Mouse (Mus musculus) heart, embryonic 16.5 days (tissue): ENCODE results near the gene Hoxb7. TPM values are rescaled to one million over a fixed set of nuclear protein-coding genes. Genes with fewer than 3 reads are reported as not detected.
A peak's percentile ranks its signal among the peaks of the same experiment; 100 is the strongest.

Experiments
- ATAC-seq: fragments of 200-750 bp; cut with Nextera tagmentation; replicated peaks from 2 replicates; pipeline ENCODE4 v1.8.0; 2017; ENCODE audit warnings: moderate number of reproducible peaks; ENCODE audit not compliant: insufficient read depth, low FRiP score; ENCODE audit errors: extremely low read depth
- H3K27ac ChIP-seq: fragments of 300-500 bp; sonication (generic); 2 replicates; pipeline ENCODE4 v1.5.1; 2014; ENCODE audit warnings: mild to moderate bottlenecking, low read length, control low read depth, moderate library complexity
- H3K27me3 ChIP-seq: fragments of 300-500 bp; sonication (generic); 2 replicates; pipeline ENCODE4 v1.6.1; 2014; ENCODE audit warnings: low read length, mixed read lengths; ENCODE audit not compliant: control insufficient read depth, insufficient read depth
- H3K36me3 ChIP-seq: fragments of 300-500 bp; sonication (generic); 2 replicates; pipeline ENCODE4 v1.6.1; 2014; ENCODE audit not compliant: control insufficient read depth, insufficient read depth
- H3K4me1 ChIP-seq: fragments of 300-500 bp; sonication (generic); 2 replicates; pipeline ENCODE4 v1.6.1; 2014; ENCODE audit warnings: low read length, mixed read lengths; ENCODE audit not compliant: control insufficient read depth, insufficient read depth
- H3K4me2 ChIP-seq: fragments of 300-500 bp; sonication (generic); 2 replicates; pipeline ENCODE4 v1.6.1; 2014; ENCODE audit warnings: low read depth, mild to moderate bottlenecking, control low read depth, low read length
- H3K4me3 ChIP-seq: fragments of 300-500 bp; sonication (generic); 2 replicates; pipeline ENCODE4 v1.5.1; 2014; ENCODE audit warnings: mild to moderate bottlenecking, control low read depth, low read length
- H3K9ac ChIP-seq: fragments of 300-500 bp; sonication (generic); 2 replicates; pipeline ENCODE4 v1.6.1; 2014; ENCODE audit warnings: low read length, control low read depth
- H3K9me3 ChIP-seq: fragments of 300-500 bp; sonication (generic); replicated peaks from 2 replicates; pipeline ENCODE4 v1.6.1; 2016; ENCODE audit warnings: low read length; ENCODE audit not compliant: control insufficient read depth
- whole genome bisulfite sequencing: fragments of 180-500 bp; shearing (Covaris S2); extraction: QIAGEN DNeasy Blood & Tissue Kit; methylation state at CpG from one replicate; pipeline ENCODE4 v1.1.7; 2014; 5-methylcytosine and 5-hydroxymethylcytosine counted together
- polyA plus RNA-seq: library from polyadenylated mRNA; unstranded; fragments of >200 nt; fragmentation: Nextera tagmentation; extraction: Ambion mirVana; gene quantifications from 2 replicates; pipeline ENCODE4 v1.2.1, GENCODE M21; 2015

Hoxb7 gene
- polyA plus RNA-seq, 1 experiment from 2014 or later, result 0.43 TPM

DNA sequence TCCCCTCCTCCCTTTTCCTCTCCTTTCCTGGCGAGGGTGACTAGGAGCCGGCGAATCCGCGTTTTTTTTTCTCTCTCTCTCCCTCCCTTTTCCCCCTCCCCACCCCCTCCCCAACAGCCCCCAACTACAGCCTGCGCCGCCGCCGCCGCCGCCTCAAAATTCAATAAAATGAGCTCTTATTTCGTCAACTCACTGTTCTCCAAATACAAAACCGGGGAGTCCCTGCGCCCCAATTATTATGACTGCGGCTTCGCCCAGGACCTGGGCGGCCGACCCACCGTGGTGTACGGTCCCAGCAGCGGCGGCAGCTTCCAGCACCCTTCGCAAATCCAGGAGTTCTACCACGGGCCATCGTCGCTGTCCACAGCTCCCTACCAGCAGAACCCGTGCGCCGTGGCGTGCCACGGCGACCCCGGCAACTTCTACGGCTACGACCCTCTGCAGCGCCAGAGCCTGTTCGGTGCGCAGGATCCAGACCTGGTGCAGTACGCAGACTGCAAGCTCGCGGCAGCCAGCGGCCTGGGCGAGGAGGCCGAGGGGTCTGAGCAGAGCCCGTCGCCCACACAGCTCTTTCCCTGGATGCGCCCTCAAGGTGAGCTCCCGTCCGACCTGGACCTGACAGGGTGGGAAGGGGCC is 3.5 kb upstream of the Hoxb7 start:
- H3K9me3 ChIP-seq, result no peaks in the 10 kb centered on the region
- H3K9ac ChIP-seq, result no peak overlapping the region
- H3K27ac ChIP-seq, result no peak overlapping the region
- 2% methylated on average over 49 of the region's 49 CpGs for WGBS
- H3K36me3 ChIP-seq, result no peaks in the 10 kb centered on the region
- H3K4me2 ChIP-seq, result peak overlapping the region; percentile 28; the same call in 1 of the 2 replicates
- H3K4me3 ChIP-seq, result no peak overlapping the region; the same call in 1 of the 2 replicates
- no peak for ATAC-seq
- H3K4me1 ChIP-seq, result peaks cover 5% of the 10 kb centered on the region
- peaks cover 88% of the 10 kb centered on the region for H3K27me3 ChIP-seq

DNA sequence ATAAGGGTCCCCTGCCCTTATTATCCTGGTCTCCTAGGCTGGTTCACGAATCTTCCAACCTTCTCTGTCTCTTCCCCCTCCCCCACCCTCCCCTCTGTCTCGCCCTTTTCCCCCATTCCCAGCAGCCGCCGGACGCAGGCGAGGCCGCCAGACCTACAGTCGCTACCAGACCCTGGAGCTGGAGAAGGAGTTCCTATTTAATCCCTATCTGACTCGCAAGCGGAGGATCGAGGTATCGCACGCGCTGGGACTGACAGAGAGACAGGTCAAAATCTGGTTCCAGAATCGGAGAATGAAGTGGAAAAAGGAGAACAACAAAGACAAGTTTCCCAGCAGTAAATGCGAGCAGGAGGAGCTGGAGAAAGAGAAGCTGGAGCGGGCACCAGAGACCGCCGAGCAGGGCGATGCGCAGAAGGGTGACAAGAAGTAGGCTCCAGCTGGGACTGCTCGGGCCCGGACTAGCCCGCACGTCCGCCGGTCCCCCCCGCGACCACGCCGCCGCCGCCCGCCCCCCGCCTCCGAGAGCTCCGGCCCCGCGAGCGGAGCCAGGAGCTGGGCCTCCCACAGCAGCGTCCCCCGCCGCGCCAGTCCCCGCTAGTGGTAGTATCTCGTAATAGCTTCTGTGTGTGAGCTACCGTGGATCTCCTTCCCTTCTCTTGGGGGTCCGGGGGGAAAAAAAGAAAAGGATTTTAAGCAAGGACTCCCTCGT is 2.2 kb upstream of the Hoxb7 start:
- Histone ChIP-seq H3K9me3 (no peaks in the 10 kb centered on the region), H3K36me3 (no peaks in the 10 kb centered on the region), H3K4me1 (peaks cover 5% of the 10 kb centered on the region), H3K4me3 (peak overlapping the region; percentile 36), H3K27ac (no peak overlapping the region), H3K4me2 (peak overlapping the region; percentile 52), H3K9ac (peak overlapping the region; percentile 15; the same call in 1 of the 2 replicates), H3K27me3 (peaks cover 88% of the 10 kb centered on the region)
- WGBS, result 1% methylated on average over 34 of the region's 49 CpGs
- ATAC-seq, result no peak

DNA sequence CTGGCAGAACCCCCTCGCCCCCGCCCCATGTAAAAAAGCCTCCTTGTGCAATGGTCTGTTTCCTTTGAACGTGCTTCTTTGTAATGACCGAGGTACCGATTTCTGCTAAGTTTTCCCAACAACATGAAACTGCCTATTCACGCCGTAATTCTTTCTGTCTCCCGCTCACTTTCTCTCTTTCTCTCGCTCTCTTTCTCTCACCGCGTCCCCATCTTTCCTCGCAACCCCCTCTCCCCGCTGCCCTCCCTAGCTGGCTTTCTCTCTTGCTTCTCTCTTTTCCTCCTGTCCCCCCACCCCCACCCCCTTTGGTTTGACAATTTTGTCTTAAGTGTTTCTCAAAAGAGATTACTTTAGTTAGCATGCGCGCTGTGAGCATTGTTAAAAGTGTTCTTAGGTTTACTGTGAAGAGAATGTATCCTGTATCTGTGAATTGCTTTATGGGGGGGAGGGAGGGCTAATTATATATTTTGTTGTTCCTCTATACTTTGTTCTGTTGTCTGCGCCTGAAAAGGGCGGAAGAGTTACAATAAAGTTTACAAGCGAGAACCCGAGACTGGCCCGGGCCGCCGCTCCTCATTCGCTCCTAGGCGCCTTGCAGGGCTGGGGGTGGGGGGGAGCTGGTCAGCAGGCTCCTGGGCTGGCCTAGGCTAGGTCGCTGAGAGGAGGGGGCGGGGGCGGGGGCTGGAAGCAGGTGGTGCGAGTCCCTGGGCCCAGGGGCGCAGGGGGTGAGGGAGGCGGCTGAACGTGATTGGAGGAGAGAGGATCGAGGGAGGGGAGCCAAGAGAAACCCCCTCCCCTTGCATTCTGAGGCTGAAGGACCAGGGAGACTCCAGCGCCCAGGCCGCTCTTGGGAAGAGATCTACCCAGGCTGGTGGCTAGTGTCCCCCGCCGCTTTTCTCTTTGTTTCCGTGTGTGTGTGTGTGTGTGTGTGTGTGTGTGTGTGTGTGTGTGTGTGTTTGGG is 1.4 kb upstream of the Hoxb7 start:
- Histone ChIP-seq H3K9me3 (no peaks in the 10 kb centered on the region), H3K4me3 (peak overlapping the region; percentile 36), H3K27ac (no peak overlapping the region), H3K4me1 (peaks cover 5% of the 10 kb centered on the region), H3K4me2 (peak overlapping the region; percentile 52), H3K36me3 (no peaks in the 10 kb centered on the region), H3K9ac (no peak overlapping the region), H3K27me3 (peaks cover 89% of the 10 kb centered on the region)
- ATAC-seq, result no peak
- WGBS, result 3% methylated on average over 33 of the region's 37 CpGs

DNA sequence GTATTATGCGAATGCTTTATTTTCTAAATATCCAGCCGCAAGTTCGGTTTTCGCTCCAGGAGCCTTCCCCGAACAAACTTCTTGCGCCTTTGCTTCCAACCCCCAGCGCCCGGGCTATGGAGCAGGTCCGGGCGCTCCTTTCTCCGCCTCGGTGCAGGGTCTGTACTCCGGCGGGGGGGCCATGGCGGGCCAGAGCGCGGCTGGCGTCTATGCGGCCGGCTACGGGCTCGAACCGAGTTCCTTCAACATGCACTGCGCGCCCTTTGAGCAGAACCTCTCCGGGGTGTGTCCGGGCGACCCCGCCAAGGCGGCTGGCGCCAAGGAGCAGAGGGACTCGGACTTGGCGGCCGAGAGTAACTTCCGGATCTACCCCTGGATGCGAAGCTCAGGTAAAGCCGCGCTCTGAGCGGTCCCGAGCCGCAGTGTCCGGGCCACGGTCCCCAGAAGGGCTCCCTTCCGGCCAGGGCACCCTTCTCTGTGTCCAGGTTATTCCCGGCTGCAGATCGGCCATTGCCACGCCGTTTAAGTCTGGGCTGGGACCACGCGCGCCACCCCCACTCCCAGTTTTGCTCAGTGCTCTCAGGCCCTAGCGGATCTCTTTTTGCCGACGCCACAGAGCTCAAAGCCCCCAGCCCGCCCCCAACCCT is 439 bp downstream of the Hoxb7 start:
- ATAC-seq, result no peak

DNA sequence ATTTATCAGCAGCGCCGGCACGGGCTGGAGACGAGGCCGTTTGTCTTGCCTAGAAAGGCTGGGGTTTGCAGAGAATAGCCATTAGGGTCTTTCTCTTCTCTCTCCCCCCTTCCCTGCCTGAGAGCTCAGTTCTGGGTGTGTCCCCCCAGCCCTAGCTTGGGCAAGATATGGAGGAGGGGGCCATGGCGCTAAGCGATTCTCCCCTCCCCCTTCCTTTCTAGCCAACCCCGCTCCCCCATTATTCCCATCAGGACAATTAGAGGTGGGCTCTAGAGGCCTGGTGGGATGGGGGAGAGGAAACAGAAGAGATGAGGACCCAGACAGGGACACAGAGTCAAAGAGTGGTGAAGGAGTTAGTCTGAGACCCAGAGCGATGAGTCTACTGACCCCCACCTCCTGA is 988 bp downstream of the Hoxb7 start:
- H3K4me3 ChIP-seq, result no peak overlapping the region
- no peaks in the 10 kb centered on the region for H3K9me3 ChIP-seq
- no peaks in the 10 kb centered on the region for H3K36me3 ChIP-seq
- no peak overlapping the region for H3K4me2 ChIP-seq
- peaks cover 5% of the 10 kb centered on the region for H3K4me1 ChIP-seq
- WGBS, result 1% methylated on average over 9 of the region's 9 CpGs
- H3K9ac ChIP-seq, result no peak overlapping the region
- no peak overlapping the region for H3K27ac ChIP-seq
- peaks cover 88% of the 10 kb centered on the region for H3K27me3 ChIP-seq
- ATAC-seq, result no peak

More for the DNA sequence above, 439 bp downstream of the Hoxb7 start:
- H3K4me3 ChIP-seq, result peak overlapping the region; percentile 32
- peaks cover 88% of the 10 kb centered on the region for H3K27me3 ChIP-seq
- no peak overlapping the region for H3K9ac ChIP-seq
- peaks cover 5% of the 10 kb centered on the region for H3K4me1 ChIP-seq
- no peaks in the 10 kb centered on the region for H3K9me3 ChIP-seq
- peak overlapping the region; percentile 42; the same call in 1 of the 2 replicates for H3K4me2 ChIP-seq
- no peaks in the 10 kb centered on the region for H3K36me3 ChIP-seq
- H3K27ac ChIP-seq, result no peak overlapping the region
- under 1% methylated on average over 55 of the region's 55 CpGs for WGBS

DNA sequence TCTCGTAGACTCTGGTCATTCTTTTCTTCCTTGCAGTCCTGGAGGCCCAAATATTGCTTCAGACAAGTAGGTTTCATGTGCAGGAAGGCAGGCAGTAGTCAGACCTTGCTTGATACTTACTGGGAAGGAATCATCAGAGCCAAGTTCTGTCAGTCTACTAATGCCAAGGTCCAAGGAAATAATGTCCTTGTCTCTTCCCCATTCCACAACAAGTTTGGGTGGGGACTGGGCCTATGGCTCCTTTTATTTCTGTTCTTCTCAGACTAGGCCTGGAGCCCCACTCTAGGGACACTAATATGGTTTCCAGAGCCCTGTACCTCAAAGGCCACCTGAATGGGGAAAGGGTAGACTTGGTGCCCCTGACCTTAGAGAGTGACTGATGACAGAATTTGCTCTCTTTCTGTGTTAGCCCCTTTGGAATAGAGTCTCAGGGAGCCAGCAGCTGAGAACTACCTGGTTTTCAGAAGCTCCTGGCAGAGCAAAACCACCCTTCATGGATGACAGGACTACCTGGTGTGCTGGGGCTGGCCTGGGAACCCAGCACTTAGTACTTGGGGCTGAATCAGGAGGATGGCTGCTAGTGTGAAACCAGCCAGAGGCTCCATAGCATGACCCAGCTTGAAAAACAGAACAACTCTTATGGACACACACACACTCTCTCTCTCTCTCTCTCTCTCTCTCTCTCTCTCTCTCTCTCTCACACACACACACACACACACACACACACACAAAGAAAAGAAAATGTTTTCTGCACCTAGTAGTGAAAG is 2.2 kb downstream of the Hoxb7 start:
- Histone ChIP-seq H3K36me3 (no peaks in the 10 kb centered on the region), H3K27me3 (peaks cover 90% of the 10 kb centered on the region), H3K9me3 (no peaks in the 10 kb centered on the region), H3K9ac (no peak overlapping the region), H3K4me2 (no peak overlapping the region), H3K4me1 (peaks cover 5% of the 10 kb centered on the region), H3K27ac (no peak overlapping the region), H3K4me3 (no peak overlapping the region)
- 3% methylated on average over 1 of the region's 1 CpGs for WGBS
- ATAC-seq, result no peak

DNA sequence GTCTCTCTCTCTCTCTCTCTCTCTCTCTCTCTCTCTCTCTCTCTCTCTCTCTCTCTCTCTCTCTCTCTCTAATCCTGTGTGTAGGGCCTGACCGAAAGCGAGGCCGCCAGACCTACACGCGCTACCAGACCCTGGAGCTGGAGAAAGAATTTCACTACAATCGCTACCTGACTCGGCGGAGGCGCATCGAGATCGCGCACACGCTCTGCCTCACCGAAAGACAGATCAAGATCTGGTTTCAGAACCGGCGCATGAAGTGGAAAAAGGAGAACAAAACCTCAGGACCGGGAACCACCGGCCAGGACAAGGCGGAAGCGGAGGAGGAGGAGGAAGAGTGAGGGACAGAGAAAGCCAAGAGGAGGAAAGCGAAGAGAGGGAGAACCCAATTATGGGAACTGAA is 2.9 kb downstream of the Hoxb7 start:
- H3K9ac ChIP-seq, result no peak overlapping the region
- H3K27ac ChIP-seq, result no peak overlapping the region
- no peaks in the 10 kb centered on the region for H3K36me3 ChIP-seq
- no peaks in the 10 kb centered on the region for H3K9me3 ChIP-seq
- H3K27me3 ChIP-seq, result peaks cover 92% of the 10 kb centered on the region
- no peaks in the 10 kb centered on the region; the same call in 1 of the 2 replicates for H3K4me1 ChIP-seq
- no peak for ATAC-seq
- WGBS, result 15% methylated on average over 21 of the region's 21 CpGs
- H3K4me2 ChIP-seq, result no peak overlapping the region
- H3K4me3 ChIP-seq, result no peak overlapping the region

DNA sequence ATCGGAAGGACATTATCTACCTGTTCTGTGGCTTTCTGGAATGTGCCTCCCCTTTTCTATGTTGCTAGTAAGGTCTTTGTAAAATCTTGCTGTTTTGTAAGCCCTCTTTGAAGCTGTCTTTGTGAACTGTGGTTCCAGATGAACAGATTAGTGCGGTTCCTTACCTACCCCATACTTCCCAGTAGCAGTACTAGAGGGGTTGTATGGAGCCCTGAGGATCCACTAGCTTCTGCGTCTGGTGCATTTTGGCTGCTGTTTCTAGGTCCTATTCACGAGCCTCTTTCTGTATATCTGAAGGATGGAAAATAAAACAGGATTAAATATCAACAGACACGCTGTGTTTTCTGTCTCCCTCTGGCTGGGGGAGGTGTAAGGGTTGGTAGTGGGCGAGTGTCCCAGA is 3.4 kb downstream of the Hoxb7 start:
- H3K9ac ChIP-seq, result no peak overlapping the region
- no peak overlapping the region for H3K27ac ChIP-seq
- H3K27me3 ChIP-seq, result peaks cover 93% of the 10 kb centered on the region
- H3K4me2 ChIP-seq, result no peak overlapping the region
- no peaks in the 10 kb centered on the region for H3K9me3 ChIP-seq
- H3K36me3 ChIP-seq, result no peaks in the 10 kb centered on the region
- no peak overlapping the region for H3K4me3 ChIP-seq
- 16% methylated on average over 6 of the region's 6 CpGs for WGBS
- H3K4me1 ChIP-seq, result no peaks in the 10 kb centered on the region; the same call in 1 of the 2 replicates
- ATAC-seq, result no peak
